Mouse (Mus musculus) forebrain, embryonic 15.5 days (tissue): Measurements from ENCODE around the gene Rapgefl1. TPM values are rescaled to one million over a fixed set of nuclear protein-coding genes. Genes with fewer than 3 reads are reported as not detected.

Experiments used
- polyA plus RNA-seq: library from polyadenylated mRNA; unstranded; fragments of >200 nt; fragmentation: Nextera tagmentation; extraction: Ambion mirVana; gene quantifications from 2 replicates; pipeline ENCODE4 v1.2.1, GENCODE M21; 2015

Rapgefl1 gene
- polyA plus RNA-seq, 1 experiment from 2014 or later = 4.2 TPM

Other genes with a start within 250 kb of the Rapgefl1 start
- 106 and 115 TPM in 2 replicates for gene Ormdl3, start 249.4 kb upstream of the Rapgefl1 start, polyA plus RNA-seq
- not detected in 2 replicates for gene Lrrc3c, start 238.5 kb upstream of the Rapgefl1 start, polyA plus RNA-seq
- 0.52 and 0.83 TPM in 2 replicates for gene Gm12355, start 211.1 kb upstream of the Rapgefl1 start, polyA plus RNA-seq
- gene Gsdma3, start 210.4 kb upstream of the Rapgefl1 start, polyA plus RNA-seq = not detected in 2 replicates
- not detected in 2 replicates for gene Gsdma2, start 190.0 kb upstream of the Rapgefl1 start, polyA plus RNA-seq
- not detected in 2 replicates for gene Gsdma, start 172.4 kb upstream of the Rapgefl1 start, polyA plus RNA-seq
- 209 and 213 TPM in 2 replicates for gene Psmd3, start 154.2 kb upstream of the Rapgefl1 start, polyA plus RNA-seq
- gene Csf3, start 135.5 kb upstream of the Rapgefl1 start, polyA plus RNA-seq = not detected in 2 replicates
- gene Med24, start 107.3 kb upstream of the Rapgefl1 start, polyA plus RNA-seq = 85.1 and 93.6 TPM in 2 replicates
- 164 and 166 TPM in 2 replicates for gene Thra, start 96.1 kb upstream of the Rapgefl1 start, polyA plus RNA-seq
- 3.6 TPM in 2 replicates for gene Nr1d1, start 61.5 kb upstream of the Rapgefl1 start, polyA plus RNA-seq
- gene Msl1, start 41.3 kb upstream of the Rapgefl1 start, polyA plus RNA-seq = 30.2 and 31.7 TPM in 2 replicates
- gene Casc3, start 31.9 kb upstream of the Rapgefl1 start, polyA plus RNA-seq = 53.5 and 53.9 TPM in 2 replicates
- gene Wipf2, start 26.9 kb downstream of the Rapgefl1 start, polyA plus RNA-seq = 4.4 and 5.1 TPM in 2 replicates
- gene Cdc6, start 71.0 kb downstream of the Rapgefl1 start, polyA plus RNA-seq = 11.2 and 12.1 TPM in 2 replicates
- 9.2 and 9.9 TPM in 2 replicates for gene Rara, start 91.0 kb downstream of the Rapgefl1 start, polyA plus RNA-seq
- 0.62 and 0.84 TPM in 2 replicates for gene Gjd3, start 146.2 kb downstream of the Rapgefl1 start, polyA plus RNA-seq
- gene Top2a, start 187.4 kb downstream of the Rapgefl1 start, polyA plus RNA-seq = 126 and 141 TPM in 2 replicates
- 138 and 142 TPM in 2 replicates for gene Igfbp4, start 204.5 kb downstream of the Rapgefl1 start, polyA plus RNA-seq